Mouse (Mus musculus) kidney, embryonic 14.5 days (tissue): Measurements from ENCODE around the gene Rnf144a. TPM values are rescaled to one million over a fixed set of nuclear protein-coding genes. Genes with fewer than 3 reads are reported as not detected.
A peak's percentile ranks its signal among the peaks of the same experiment; 100 is the strongest.

Source experiments
- ATAC-seq: fragments of 200-750 bp; cut with Nextera tagmentation; 2 replicates; pipeline ENCODE4 v1.8.0; 2017; ENCODE audit warnings: moderate number of reproducible peaks, mild to moderate bottlenecking, moderate TSS enrichment, moderate library complexity; ENCODE audit not compliant: low FRiP score, low TSS enrichment
- H3K27ac ChIP-seq: fragments of 300-500 bp; sonication (generic); 2 replicates; pipeline ENCODE4 v1.5.1; 2014; ENCODE audit warnings: low read depth, mild to moderate bottlenecking, low read length, moderate library complexity, mixed read lengths
- H3K27me3 ChIP-seq: fragments of 300-500 bp; sonication (generic); 2 replicates; pipeline ENCODE4 v1.6.1; 2014; ENCODE audit warnings: mild to moderate bottlenecking, low read length; ENCODE audit not compliant: control insufficient read depth, insufficient read depth
- H3K36me3 ChIP-seq: fragments of 300-500 bp; sonication (generic); 2 replicates; pipeline ENCODE4 v1.6.1; 2014; ENCODE audit warnings: low read length, mixed read lengths; ENCODE audit not compliant: control insufficient read depth, insufficient read depth
- H3K4me1 ChIP-seq: fragments of 300-500 bp; sonication (generic); 2 replicates; pipeline ENCODE4 v1.6.1; 2014; ENCODE audit warnings: low read length, mixed read lengths; ENCODE audit not compliant: control insufficient read depth, insufficient read depth
- H3K4me2 ChIP-seq: fragments of 300-500 bp; sonication (generic); replicated peaks from 2 replicates; pipeline ENCODE4 v1.6.1; 2014; ENCODE audit warnings: low read depth, mild to moderate bottlenecking, low read length
- H3K4me3 ChIP-seq: fragments of 300-500 bp; sonication (generic); 2 replicates; pipeline ENCODE4 v1.5.1; 2014; ENCODE audit warnings: mild to moderate bottlenecking, low read length
- H3K9ac ChIP-seq: fragments of 300-500 bp; sonication (generic); 2 replicates; pipeline ENCODE4 v1.6.1; 2014; ENCODE audit warnings: low read depth, mild to moderate bottlenecking, low read length, moderate library complexity
- H3K9me3 ChIP-seq: fragments of 300-500 bp; sonication (generic); 2 replicates; pipeline ENCODE4 v1.6.1; 2016; ENCODE audit warnings: low read length; ENCODE audit not compliant: control insufficient read depth
- WGBS: fragments of 180-500 bp; shearing (Covaris S2); extraction: QIAGEN DNeasy Blood & Tissue Kit; methylation state at CpG from one replicate; pipeline ENCODE4 v1.1.7; 2014; 5-methylcytosine and 5-hydroxymethylcytosine counted together
- polyA plus RNA-seq: library from polyadenylated mRNA; unstranded; fragments of >200 nt; fragmentation: Nextera tagmentation; extraction: Ambion mirVana; gene quantifications from 2 replicates; pipeline ENCODE4 v1.2.1, GENCODE M21; 2014

Rnf144a gene
- polyA plus RNA-seq, 1 experiment from 2014 or later = 29.8 TPM

- whole genome bisulfite sequencing = under 1% methylated on average over 62 of the region's 64 CpGs
- no peaks in the 10 kb centered on the region for H3K9me3 ChIP-seq
- ATAC-seq = peak; percentile 69
- H3K4me2 ChIP-seq = peak overlapping the region; percentile 76
- no peaks in the 10 kb centered on the region for H3K27me3 ChIP-seq
- peaks cover 17% of the 10 kb centered on the region for H3K4me1 ChIP-seq
- no peaks in the 10 kb centered on the region for H3K36me3 ChIP-seq
- H3K27ac ChIP-seq = peak overlapping the region; percentile 67; the same call in 1 of the 2 replicates
- H3K4me3 ChIP-seq = peak overlapping the region; percentile 94
- peak overlapping the region; percentile 97 for H3K9ac ChIP-seq
Measured at GRCm38 (mm10) chr12:26414451-26415103, 477 bp downstream of the Rnf144a start.

- H3K27me3 ChIP-seq = no peaks in the 10 kb centered on the region
- no peaks in the 10 kb centered on the region for H3K9me3 ChIP-seq
- peak overlapping the region; percentile 76 for H3K4me2 ChIP-seq
- 4% methylated on average over 8 of the region's 8 CpGs for WGBS
- ATAC-seq = peak; percentile 11
- peak overlapping the region; percentile 97 for H3K9ac ChIP-seq
- no peak overlapping the region; the same call in 1 of the 2 replicates for H3K27ac ChIP-seq
- H3K4me3 ChIP-seq = peak overlapping the region; percentile 94
- H3K36me3 ChIP-seq = 0 out of 2 replicates have a peak, but pooled peaks cover under 1% of the 10 kb centered on the region
- peaks cover 17% of the 10 kb centered on the region for H3K4me1 ChIP-seq
Measured at GRCm38 (mm10) chr12:26413961-26414411, 1.1 kb downstream of the Rnf144a start.

GRCm38 (mm10) chr12:26412802-26413201, 2.3 kb downstream of the Rnf144a start:
- H3K27me3 ChIP-seq = no peaks in the 10 kb centered on the region
- WGBS = 80% methylated on average over 6 of the region's 6 CpGs
- H3K4me1 ChIP-seq = peaks cover 17% of the 10 kb centered on the region
- no peak for ATAC-seq
- H3K27ac ChIP-seq = no peak overlapping the region
- H3K9ac ChIP-seq = peak overlapping the region; percentile 37; the same call in 1 of the 2 replicates
- peak overlapping the region; percentile 76 for H3K4me2 ChIP-seq
- 0 out of 2 replicates have a peak, but pooled peaks cover 7% of the 10 kb centered on the region for H3K36me3 ChIP-seq
- peak overlapping the region; percentile 6; the same call in 1 of the 2 replicates for H3K4me3 ChIP-seq
- H3K9me3 ChIP-seq = no peaks in the 10 kb centered on the region

GRCm38 (mm10) chr12:26411841-26412450, 3.1 kb downstream of the Rnf144a start:
- WGBS = 66% methylated on average over 10 of the region's 10 CpGs
- Histone ChIP-seq H3K9me3 (no peaks in the 10 kb centered on the region), H3K27ac (no peak overlapping the region), H3K36me3 (0 out of 2 replicates have a peak, but pooled peaks cover 7% of the 10 kb centered on the region), H3K4me2 (peak overlapping the region; percentile 76), H3K4me1 (peaks cover 17% of the 10 kb centered on the region), H3K9ac (0 out of 2 replicates have a peak overlapping the region, but pooled peaks have one; percentile 18), H3K27me3 (no peaks in the 10 kb centered on the region), H3K4me3 (no peak overlapping the region)
- no peak for ATAC-seq

GRCm38 (mm10) chr12:26410443-26410842, 4.6 kb downstream of the Rnf144a start:
- H3K4me1 ChIP-seq = peaks cover 23% of the 10 kb centered on the region
- 81% methylated on average over 3 of the region's 3 CpGs for WGBS

GRCm38 (mm10) chr12:26408707-26409106, 6.3 kb downstream of the Rnf144a start:
- Histone ChIP-seq H3K36me3 (0 out of 2 replicates have a peak, but pooled peaks cover 7% of the 10 kb centered on the region), H3K27ac (no peak overlapping the region), H3K4me2 (no peak overlapping the region), H3K4me1 (peaks cover 27% of the 10 kb centered on the region), H3K27me3 (no peaks in the 10 kb centered on the region), H3K4me3 (no peak overlapping the region), H3K9me3 (no peaks in the 10 kb centered on the region), H3K9ac (no peak overlapping the region)
- WGBS = 73% methylated on average over 9 of the region's 9 CpGs
- ATAC-seq = no peak

More at GRCm38 (mm10) chr12:26410443-26410842, 4.6 kb downstream of the Rnf144a start:
- no peak for ATAC-seq
- H3K27ac ChIP-seq = no peak overlapping the region
- no peaks in the 10 kb centered on the region for H3K9me3 ChIP-seq
- 0 out of 2 replicates have a peak, but pooled peaks cover 7% of the 10 kb centered on the region for H3K36me3 ChIP-seq
- H3K4me3 ChIP-seq = no peak overlapping the region
- no peak overlapping the region for H3K4me2 ChIP-seq
- H3K9ac ChIP-seq = no peak overlapping the region
- H3K27me3 ChIP-seq = no peaks in the 10 kb centered on the region

GRCm38 (mm10) chr12:26404781-26405702, 10.0 kb downstream of the Rnf144a start:
- Histone ChIP-seq H3K4me1 (peaks cover 25% of the 10 kb centered on the region; the same call in 1 of the 2 replicates), H3K9ac (no peak overlapping the region), H3K4me3 (no peak overlapping the region), H3K27ac (no peak overlapping the region), H3K4me2 (no peak overlapping the region), H3K9me3 (no peaks in the 10 kb centered on the region), H3K27me3 (no peaks in the 10 kb centered on the region), H3K36me3 (0 out of 2 replicates have a peak, but pooled peaks cover 7% of the 10 kb centered on the region)
- 82% methylated on average over 11 of the region's 11 CpGs for WGBS
- no peak for ATAC-seq

- ATAC-seq = no peak
- no peaks in the 10 kb centered on the region for H3K27me3 ChIP-seq
- H3K9ac ChIP-seq = no peak overlapping the region
- H3K27ac ChIP-seq = no peak overlapping the region
- 0 out of 2 replicates have a peak, but pooled peaks cover 2% of the 10 kb centered on the region for H3K36me3 ChIP-seq
- peaks cover 32% of the 10 kb centered on the region; the same call in 1 of the 2 replicates for H3K4me1 ChIP-seq
- 69% methylated on average over 16 of the region's 16 CpGs for WGBS
- H3K4me2 ChIP-seq = no peak overlapping the region
- H3K4me3 ChIP-seq = no peak overlapping the region
- no peaks in the 10 kb centered on the region for H3K9me3 ChIP-seq
Measured at GRCm38 (mm10) chr12:26403372-26404125, 11.5 kb downstream of the Rnf144a start.
